Mouse (Mus musculus) lung, adult 2 months (tissue): ENCODE results near the gene Cap2. TPM values are rescaled to one million over a fixed set of nuclear protein-coding genes. Genes with fewer than 3 reads are reported as not detected.

Experiments
- DNase-seq: peaks from one replicate; pipeline ENCODE4 v3.0.0; 2022
- H3K4me1 ChIP-seq: fragments of 200-500 bp; 2 replicates; pipeline ENCODE4 v1.6.1; 2011; ENCODE audit warnings: low read length; ENCODE audit not compliant: control insufficient read depth, insufficient read depth
- H3K4me3 ChIP-seq: fragments of 200-500 bp; replicated peaks from 2 replicates; pipeline ENCODE3; 2011; ENCODE audit warnings: low read depth, mild to moderate bottlenecking, control low read depth, low read length; ENCODE audit errors: extremely low read depth
- CTCF ChIP-seq: fragments of 200-500 bp; IDR thresholded peaks from 2 replicates; pipeline ENCODE4 v1.5.1; 2011; ENCODE audit warnings: mild to moderate bottlenecking, low read length, control low read depth; ENCODE audit not compliant: insufficient read depth
- POLR2A ChIP-seq: fragments of 200-500 bp; IDR thresholded peaks from 2 replicates; pipeline ENCODE4 v1.6.1; 2011; ENCODE audit warnings: low read depth, mild to moderate bottlenecking, control low read depth, low read length, borderline replicate concordance; ENCODE audit errors: extremely low read depth
- WGBS: fragments of 180-500 bp; shearing (Covaris S2); methylation state at CpG from one replicate; pipeline ENCODE4 v1.1.7; 2018; 5-methylcytosine and 5-hydroxymethylcytosine counted together
- polyA plus RNA-seq: library from polyadenylated mRNA; depleted of rRNA; stranded (reverse); fragments of >200 nt; gene quantifications from 2 replicates; pipeline ENCODE4 v1.2.3, GENCODE M21; 2012

Cap2 gene
- polyA plus RNA-seq, 1 experiment: 17.8 TPM

GRCm38 (mm10) chr13:46574201-46574600 lies 72.6 kb downstream of the Cap2 start:
- Histone ChIP-seq H3K4me1 (peaks cover 12% of the 10 kb centered on the region), H3K4me3 (no peak overlapping the region)
- 83% methylated on average over 5 of the region's 5 CpGs for WGBS
- no peak for DNase-seq
- TF ChIP-seq POLR2A (no peak), CTCF (no peak)

GRCm38 (mm10) chr13:46574707-46575106 lies 73.1 kb downstream of the Cap2 start:
- peaks cover 12% of the 10 kb centered on the region for H3K4me1 ChIP-seq
- WGBS: 87% methylated on average over 4 of the region's 4 CpGs
- no peak for DNase-seq
- TF ChIP-seq CTCF (no peak), POLR2A (no peak)
- H3K4me3 ChIP-seq: no peak overlapping the region

GRCm38 (mm10) chr13:46584860-46585259 lies 83.2 kb downstream of the Cap2 start:
- DNase-seq: no peak
- WGBS: 81% methylated on average over 7 of the region's 7 CpGs
- Histone ChIP-seq H3K4me1 (no peaks in the 10 kb centered on the region), H3K4me3 (no peak overlapping the region)
- TF ChIP-seq CTCF (no peak), POLR2A (no peak)

- WGBS: 86% methylated on average over 17 of the region's 17 CpGs
- no peaks in the 10 kb centered on the region for H3K4me1 ChIP-seq
- no peak for DNase-seq
- H3K4me3 ChIP-seq: no peak overlapping the region
- TF ChIP-seq CTCF (no peak), POLR2A (no peak)
Observed at GRCm38 (mm10) chr13:46587717-46588289, 86.2 kb downstream of the Cap2 start.

GRCm38 (mm10) chr13:46588606-46589005 lies 87.0 kb downstream of the Cap2 start:
- 91% methylated on average over 5 of the region's 5 CpGs for WGBS
- no peak for DNase-seq
- Histone ChIP-seq H3K4me1 (no peaks in the 10 kb centered on the region), H3K4me3 (no peak overlapping the region)
- TF ChIP-seq CTCF (no peak), POLR2A (no peak)

GRCm38 (mm10) chr13:46590885-46591284 lies 89.2 kb downstream of the Cap2 start:
- TF ChIP-seq POLR2A (no peak), CTCF (no peak)
- no peak for DNase-seq
- 85% methylated on average over 4 of the region's 4 CpGs for whole genome bisulfite sequencing
- no peaks in the 10 kb centered on the region for H3K4me1 ChIP-seq
- H3K4me3 ChIP-seq: no peak overlapping the region

GRCm38 (mm10) chr13:46600694-46601093 lies 99.0 kb downstream of the Cap2 start:
- H3K4me1 ChIP-seq: no peaks in the 10 kb centered on the region
- DNase-seq: no peak
- no peak overlapping the region for H3K4me3 ChIP-seq
- TF ChIP-seq CTCF (no peak), POLR2A (no peak)
- 84% methylated on average over 5 of the region's 5 CpGs for WGBS

- no peaks in the 10 kb centered on the region for H3K4me1 ChIP-seq
- 80% methylated on average over 2 of the region's 2 CpGs for WGBS
- TF ChIP-seq POLR2A (no peak), CTCF (no peak)
- no peak overlapping the region for H3K4me3 ChIP-seq
- no peak for DNase-seq
Observed at GRCm38 (mm10) chr13:46601386-46601785, 99.7 kb downstream of the Cap2 start.

- no peak overlapping the region for H3K4me3 ChIP-seq
- 39% methylated on average over 11 of the region's 11 CpGs for WGBS
- no peak for TF ChIP-seq POLR2A
- no peak for TF ChIP-seq CTCF
- peak; percentile 5 for DNase-seq
- no peaks in the 10 kb centered on the region for H3K4me1 ChIP-seq
Observed at GRCm38 (mm10) chr13:46602674-46603073, 101.0 kb downstream of the Cap2 start.

GRCm38 (mm10) chr13:46611033-46611432 lies 109.4 kb downstream of the Cap2 start:
- TF ChIP-seq CTCF (no peak), POLR2A (no peak)
- Histone ChIP-seq H3K4me3 (no peak overlapping the region), H3K4me1 (peaks cover 3% of the 10 kb centered on the region; the same call in 1 of the 2 replicates)
- 67% methylated on average over 3 of the region's 3 CpGs for WGBS
- no peak for DNase-seq
